Mouse (Mus musculus) kidney, postnatal 0 days (tissue): ENCODE measurements around the gene Mthfd1l. TPM values are rescaled to one million over a fixed set of nuclear protein-coding genes. Genes with fewer than 3 reads are reported as not detected.

Experiments used
- ATAC-seq: fragments of 200-750 bp; cut with Nextera tagmentation; replicated peaks from 2 replicates; pipeline ENCODE4 v1.8.0; 2017; ENCODE audit warnings: low read depth, moderate number of reproducible peaks, moderate TSS enrichment, moderate library complexity; ENCODE audit not compliant: low FRiP score
- DNase-seq: peaks from one replicate; pipeline ENCODE4 v3.0.0-alpha.2; 2016; ENCODE audit warnings: low spot score
- H3K27ac ChIP-seq: fragments of 300-500 bp; sonication (generic); 2 replicates; pipeline ENCODE4 v1.5.1; 2014; ENCODE audit warnings: mild to moderate bottlenecking
- H3K27me3 ChIP-seq: fragments of 300-500 bp; sonication (generic); 2 replicates; pipeline ENCODE4 v1.6.1; 2014; ENCODE audit warnings: low read length, mixed read lengths; ENCODE audit not compliant: insufficient read depth
- H3K36me3 ChIP-seq: fragments of 300-500 bp; sonication (generic); 2 replicates; pipeline ENCODE4 v1.6.1; 2014; ENCODE audit warnings: low read length, mixed read lengths; ENCODE audit not compliant: insufficient read depth
- H3K4me1 ChIP-seq: fragments of 300-500 bp; sonication (generic); replicated peaks from 2 replicates; pipeline ENCODE4 v1.6.1; 2014; ENCODE audit warnings: antibody characterized with exemption, low read length, mixed read lengths; ENCODE audit not compliant: insufficient read depth
- H3K4me2 ChIP-seq: fragments of 300-500 bp; sonication (generic); 2 replicates; pipeline ENCODE4 v1.6.1; 2014; ENCODE audit warnings: mild to moderate bottlenecking, low read length, moderate library complexity, mixed read lengths
- H3K4me3 ChIP-seq: fragments of 300-500 bp; sonication (generic); replicated peaks from 2 replicates; pipeline ENCODE4 v1.5.1; 2014; ENCODE audit warnings: low read depth, low read length
- H3K9ac ChIP-seq: fragments of 300-500 bp; sonication (generic); 2 replicates; pipeline ENCODE4 v1.6.1; 2014; ENCODE audit warnings: low read depth, low read length
- H3K9me3 ChIP-seq: fragments of 300-500 bp; sonication (generic); replicated peaks from 2 replicates; pipeline ENCODE4 v1.6.1; 2016; ENCODE audit warnings: low read length, inconsistent platforms, mixed read lengths
- CTCF ChIP-seq: IDR thresholded peaks from 2 replicates; pipeline ENCODE4 v1.5.1; 2016; ENCODE audit warnings: antibody characterized with exemption, low read depth, mild to moderate bottlenecking, moderate library complexity
- whole genome bisulfite sequencing: fragments of 180-500 bp; shearing (Covaris S2); extraction: QIAGEN DNeasy Blood & Tissue Kit; methylation state at CpG from one replicate; pipeline ENCODE4 v1.1.7; 2014; 5-methylcytosine and 5-hydroxymethylcytosine counted together
- polyA plus RNA-seq: library from polyadenylated mRNA; unstranded; fragments of >200 nt; fragmentation: Nextera tagmentation; extraction: Ambion mirVana; gene quantifications from 2 replicates; pipeline ENCODE4 v1.2.1, GENCODE M21; 2015

The Mthfd1l gene
- polyA plus RNA-seq, 1 experiment from 2014 or later: 9.1 TPM

GRCm38 (mm10) chr10:3993365-3994102, 20.6 kb downstream of the Mthfd1l start:
- Histone ChIP-seq H3K27ac (no peak overlapping the region), H3K4me1 (no peaks in the 10 kb centered on the region), H3K4me2 (no peak overlapping the region), H3K9me3 (no peaks in the 10 kb centered on the region), H3K4me3 (no peak overlapping the region), H3K36me3 (peaks cover 9% of the 10 kb centered on the region; the same call in 1 of the 2 replicates), H3K27me3 (no peaks in the 10 kb centered on the region), H3K9ac (no peak overlapping the region)
- no peak for TF ChIP-seq CTCF
- DNase-seq: no peak
- ATAC-seq: no peak
- 87% methylated on average over 8 of the region's 8 CpGs for WGBS

DNA sequence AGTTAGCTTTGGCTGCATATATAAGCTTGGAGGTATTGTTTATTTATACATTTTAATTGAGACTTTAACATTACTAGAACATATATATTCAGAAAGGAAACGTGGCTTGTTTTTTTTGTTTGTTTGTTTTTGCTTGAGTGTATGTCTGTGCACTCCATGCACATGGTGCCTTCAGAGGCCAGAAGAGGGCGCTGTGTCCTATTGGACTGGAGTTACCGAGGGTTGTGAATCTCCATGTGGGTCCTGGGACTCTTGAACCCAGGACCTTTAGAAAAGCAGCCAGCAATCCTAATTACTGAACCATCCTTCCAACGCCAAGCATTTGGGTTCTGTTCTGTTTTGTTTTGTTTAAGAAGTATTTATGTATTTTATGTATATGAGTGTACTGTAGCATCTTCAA, 22.4 kb downstream of the Mthfd1l start:
- no peak overlapping the region for H3K4me2 ChIP-seq
- no peak overlapping the region for H3K9ac ChIP-seq
- ATAC-seq: no peak
- H3K4me1 ChIP-seq: no peaks in the 10 kb centered on the region
- H3K36me3 ChIP-seq: no peaks in the 10 kb centered on the region
- WGBS: 85% methylated on average over 4 of the region's 4 CpGs
- no peak overlapping the region for H3K4me3 ChIP-seq
- no peaks in the 10 kb centered on the region for H3K9me3 ChIP-seq
- no peak overlapping the region for H3K27ac ChIP-seq
- TF ChIP-seq CTCF: peak; percentile 35; the same call in 1 of the 2 replicates
- H3K27me3 ChIP-seq: no peaks in the 10 kb centered on the region
- no peak for DNase-seq

- Histone ChIP-seq H3K4me1 (no peaks in the 10 kb centered on the region), H3K4me2 (peak overlapping the region; percentile 30; the same call in 1 of the 2 replicates), H3K36me3 (no peaks in the 10 kb centered on the region), H3K4me3 (no peak overlapping the region), H3K27me3 (no peaks in the 10 kb centered on the region), H3K9me3 (no peaks in the 10 kb centered on the region), H3K27ac (0 out of 2 replicates have a peak overlapping the region, but pooled peaks have one; percentile 14), H3K9ac (no peak overlapping the region)
- peak; percentile 97 for DNase-seq
- peak; percentile 90 for TF ChIP-seq CTCF
- peak; percentile 60 for ATAC-seq
- 44% methylated on average over 15 of the region's 15 CpGs for WGBS
Measured at GRCm38 (mm10) chr10:3996170-3996876, 23.4 kb downstream of the Mthfd1l start.

DNA sequence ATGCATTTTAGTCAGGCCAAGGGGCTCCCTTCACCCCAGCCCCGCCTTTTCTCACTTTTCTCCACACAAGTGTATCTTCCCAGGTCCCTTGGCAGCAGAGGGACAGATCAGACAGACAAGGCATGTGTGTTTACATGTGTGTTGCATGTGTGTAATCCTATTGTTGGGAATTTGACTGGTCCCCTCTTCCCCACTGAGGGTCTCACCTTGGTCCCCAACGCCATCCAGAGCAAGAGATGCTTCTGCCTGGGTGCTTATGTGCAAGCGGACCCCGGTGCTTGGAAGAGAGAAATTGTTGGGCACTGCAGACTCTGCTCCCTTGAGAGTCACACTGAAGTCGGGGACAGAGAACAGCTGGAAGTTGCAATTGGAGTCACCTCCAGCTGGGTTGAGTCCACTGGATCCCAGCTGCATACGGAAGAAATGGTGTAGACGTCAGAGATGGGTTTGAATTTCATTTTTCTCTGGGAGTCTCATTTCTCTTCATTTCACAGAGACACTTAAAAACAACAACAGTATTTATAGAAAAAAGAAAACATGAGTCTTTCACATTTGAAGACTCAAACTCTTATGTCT, 25.0 kb downstream of the Mthfd1l start:
- DNase-seq (peak; percentile 58), ATAC-seq (no peak)
- Histone ChIP-seq H3K27me3 (no peaks in the 10 kb centered on the region), H3K4me1 (no peaks in the 10 kb centered on the region), H3K27ac (no peak overlapping the region), H3K4me2 (no peak overlapping the region), H3K9ac (no peak overlapping the region), H3K4me3 (no peak overlapping the region), H3K36me3 (no peaks in the 10 kb centered on the region), H3K9me3 (no peaks in the 10 kb centered on the region)
- TF ChIP-seq CTCF: no peak
- WGBS: 74% methylated on average over 7 of the region's 7 CpGs

GRCm38 (mm10) chr10:4002711-4003110, 29.8 kb downstream of the Mthfd1l start:
- H3K27me3 ChIP-seq: no peaks in the 10 kb centered on the region
- H3K36me3 ChIP-seq: no peaks in the 10 kb centered on the region
- ATAC-seq (no peak), DNase-seq (no peak)
- peaks cover 5% of the 10 kb centered on the region; the same call in 1 of the 2 replicates for H3K4me1 ChIP-seq
- H3K9me3 ChIP-seq: no peaks in the 10 kb centered on the region
- no peak overlapping the region for H3K4me2 ChIP-seq
- H3K4me3 ChIP-seq: no peak overlapping the region
- no peak overlapping the region for H3K27ac ChIP-seq
- TF ChIP-seq CTCF: no peak
- no peak overlapping the region for H3K9ac ChIP-seq
- WGBS: 80% methylated on average over 5 of the region's 5 CpGs

GRCm38 (mm10) chr10:4005191-4005590, 32.3 kb downstream of the Mthfd1l start:
- 49% methylated on average over 7 of the region's 7 CpGs for WGBS
- Histone ChIP-seq H3K9me3 (no peaks in the 10 kb centered on the region), H3K36me3 (no peaks in the 10 kb centered on the region), H3K4me1 (peaks cover 5% of the 10 kb centered on the region; the same call in 1 of the 2 replicates), H3K9ac (no peak overlapping the region), H3K27me3 (no peaks in the 10 kb centered on the region), H3K4me2 (no peak overlapping the region), H3K27ac (no peak overlapping the region), H3K4me3 (no peak overlapping the region)
- no peak for ATAC-seq
- peak; percentile 24; the same call in 1 of the 2 replicates for TF ChIP-seq CTCF
- peak; percentile 55 for DNase-seq
